21 mouse cellular contexts compared by ENCODE assay signal in genomic region chr7:132964395-132964794, GRCm38 (mm10).
"Had no signal": no experiment of that assay in that cellular context is flagged by ENCODE, and none has a peak within 500 bp of the region (broad histone marks: within the 10 kb centered on the region; RNA-seq: fewer than 3 reads in every experiment).

No protein-coding gene starts in this region.

- H3K9ac ChIP-seq: intestine, embryonic 15.5 days; limb, embryonic 13.5 days; liver, embryonic 12.5 days; liver, embryonic 15.5 days; lung, embryonic 15.5 days; midbrain, embryonic 13.5 days; neural tube, embryonic 13.5 days had no signal

- H3K9me3 ChIP-seq: intestine, embryonic 15.5 days; limb, embryonic 10.5 days; limb, embryonic 13.5 days; liver, embryonic 12.5 days; liver, embryonic 15.5 days; lung, embryonic 15.5 days; megakaryocyte, embryonic 14.5 days; midbrain, embryonic 10.5 days; midbrain, embryonic 13.5 days; neural tube, embryonic 13.5 days had no signal

- H3K4me3 ChIP-seq: intestine, embryonic 15.5 days; limb, embryonic 10.5 days; limb, embryonic 13.5 days; liver, embryonic 12.5 days; liver, embryonic 15.5 days; lung, embryonic 15.5 days; megakaryocyte, embryonic 14.5 days; midbrain, embryonic 10.5 days; midbrain, embryonic 13.5 days; myocyte; neural tube, embryonic 13.5 days had no signal

- ATAC-seq: intestine, embryonic 15.5 days; liver, embryonic 12.5 days; midbrain, embryonic 13.5 days; midbrain, embryonic 16.5 days had no signal

- H3K27ac ChIP-seq: intestine, embryonic 15.5 days; limb, embryonic 10.5 days; limb, embryonic 13.5 days; liver, embryonic 12.5 days; liver, embryonic 15.5 days; lung, embryonic 15.5 days; midbrain, embryonic 10.5 days; midbrain, embryonic 13.5 days; neural tube, embryonic 13.5 days had no signal

- H3K4me1 ChIP-seq: intestine, embryonic 15.5 days; limb, embryonic 10.5 days; limb, embryonic 13.5 days; liver, embryonic 15.5 days; lung, embryonic 15.5 days; midbrain, embryonic 10.5 days; midbrain, embryonic 13.5 days; neural tube, embryonic 13.5 days had no signal

- H3K27me3 ChIP-seq: intestine, embryonic 15.5 days; limb, embryonic 13.5 days; liver, embryonic 12.5 days; liver, embryonic 15.5 days; lung, embryonic 15.5 days; megakaryocyte, embryonic 14.5 days; midbrain, embryonic 13.5 days; neural tube, embryonic 13.5 days had no signal

- DNase-seq: liver; lung, adult 18-20 months; lung, postnatal 10 days; lung, postnatal 36 days; retina, postnatal 1 day; right cerebral cortex, postnatal 25 days; thymus, adult 18-20 months; thymus, postnatal 14 days; thymus, postnatal 4 days had no signal

- H3K4me2 ChIP-seq: intestine, embryonic 15.5 days; limb, embryonic 13.5 days; liver, embryonic 12.5 days; liver, embryonic 15.5 days; lung, embryonic 15.5 days; midbrain, embryonic 13.5 days; neural tube, embryonic 13.5 days had no signal
